In the genomic region with DNA sequence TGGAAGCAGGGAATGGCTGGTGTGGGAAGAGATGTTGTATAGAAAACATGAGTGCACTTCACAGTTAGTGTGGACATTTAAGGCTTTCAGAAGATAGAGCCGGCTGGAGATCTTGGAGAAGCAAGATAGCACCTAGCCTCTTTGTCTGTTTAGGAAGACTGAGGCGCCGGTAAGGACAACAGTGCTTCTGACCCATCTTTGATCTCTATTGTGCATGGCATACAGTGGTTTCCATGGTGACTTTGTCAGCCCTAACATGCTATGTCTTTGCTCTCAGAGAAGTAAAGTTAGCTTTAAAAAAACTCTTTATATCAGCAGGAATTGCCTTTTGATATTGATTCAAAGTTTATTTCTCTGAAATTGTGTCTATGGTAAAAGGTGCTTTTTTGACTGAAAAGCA, we compare ENCODE assay signal across 27 mouse cellular contexts. TPM values are rescaled to one million over a fixed set of nuclear protein-coding genes. Genes with fewer than 3 reads are reported as not detected.
"Had no signal": no experiment of that assay in that cellular context is flagged by ENCODE, and none has a peak within 500 bp of the region (broad histone marks: within the 10 kb centered on the region; RNA-seq: fewer than 3 reads in every experiment).

No protein-coding gene starts in this region.

- DNase-seq: gastrocnemius, adult 2 months; gastrocnemius, postnatal 10 days; gastrocnemius, postnatal 25 days; heart, adult 2 months; heart, postnatal 4 days; kidney, adult 18-20 months; kidney, adult 8-10 months; kidney, postnatal 10 days; kidney, postnatal 25 days; kidney, postnatal 4 days; liver had no signal

- H3K4me1 ChIP-seq: hindbrain, embryonic 12.5 days; intestine, embryonic 15.5 days; limb, embryonic 10.5 days; limb, embryonic 12.5 days had no signal

- H3K9ac ChIP-seq: heart, embryonic 13.5 days; heart, embryonic 15.5 days; hindbrain, embryonic 12.5 days; hindbrain, embryonic 14.5 days; intestine, embryonic 15.5 days; limb, embryonic 12.5 days had no signal

- H3K9me3 ChIP-seq: heart, embryonic 15.5 days; hindbrain, embryonic 12.5 days; intestine, embryonic 15.5 days; limb, embryonic 10.5 days had no signal

- H3K36me3 ChIP-seq: heart, embryonic 13.5 days; heart, embryonic 15.5 days; hindbrain, embryonic 10.5 days; hindbrain, embryonic 12.5 days; intestine, embryonic 15.5 days; limb, embryonic 10.5 days; limb, embryonic 12.5 days had no signal

- ATAC-seq: hindbrain, embryonic 16.5 days; inflammation-experienced regulatory T-cells, adult 6 months; intestine, embryonic 15.5 days; intestine, postnatal 0 days had no signal

- H3K4me2 ChIP-seq: heart, embryonic 11.5 days; heart, embryonic 13.5 days; heart, embryonic 15.5 days; hindbrain, embryonic 12.5 days; hindbrain, embryonic 14.5 days; intestine, embryonic 15.5 days; limb, embryonic 12.5 days; liver, embryonic 11.5 days had no signal

- H3K27me3 ChIP-seq: heart, embryonic 13.5 days; heart, embryonic 15.5 days; hindbrain, embryonic 12.5 days; intestine, embryonic 15.5 days; limb, embryonic 12.5 days had no signal

- H3K4me3 ChIP-seq: gastrocnemius, adult 2 months; heart, adult 2 months; heart, embryonic 13.5 days; heart, embryonic 15.5 days; hindbrain, embryonic 10.5 days; hindbrain, embryonic 12.5 days; intestine, embryonic 15.5 days; layer of hippocampus, adult 2 months; left cerebral cortex, adult 2 months; limb, embryonic 10.5 days; limb, embryonic 12.5 days had no signal

- H3K27ac ChIP-seq: gastrocnemius, adult 2 months; heart, adult 2 months; heart, embryonic 13.5 days; heart, embryonic 15.5 days; hindbrain, embryonic 10.5 days; hindbrain, embryonic 12.5 days; hindbrain, embryonic 14.5 days; intestine, embryonic 15.5 days; layer of hippocampus, adult 2 months; left cerebral cortex, adult 2 months; limb, embryonic 10.5 days; limb, embryonic 12.5 days had no signal

RNA-seq across cellular contexts. Expression of a gene that starts 56.8 kb away (rescaled TPM):
- total RNA-seq: granulocyte monocyte progenitor cell, adult 5-6 weeks had no signal
